Mouse (Mus musculus): Measurements from ENCODE around the gene Nthl1.

- TF ChIP-seq POLR2A (IDR thresholded peaks at IDR 0.05; ENCODE audit: borderline replicate concordance, low read depth, low read length) = no peak
- no peak for TF ChIP-seq CTCF (IDR thresholded peaks at IDR 0.05; ENCODE audit: low read depth, low read length)
Observed at GRCm38 (mm10) chr17:24651835-24652234, 19.4 kb downstream of the Nthl1 start.
